In genomic region chrX:164245714-164246113, GRCm38 (mm10) we compare ENCODE assay signal across 9 mouse cellular contexts. TPM values are rescaled to one million over a fixed set of nuclear protein-coding genes. Genes with fewer than 3 reads are reported as not detected.
DNase-seq lines count a peak whose midpoint lies in the region; ATAC-seq and TF ChIP-seq lines count a peak whose summit lies in the region.
"Had no signal": no experiment of that assay in that cellular context is flagged by ENCODE, and none has a peak within 500 bp of the region (broad histone marks: within the 10 kb centered on the region; RNA-seq: fewer than 3 reads in every experiment).

No protein-coding gene starts in this region.

- no peak overlapping the region for H3K9ac ChIP-seq in liver, adult 2 months (ENCODE audit: low read depth, low read length)
- H3K9ac ChIP-seq in liver, embryonic 12.5 days: no peak overlapping the region
- H3K9ac ChIP-seq in embryonic facial prominence, embryonic 12.5 days: no peak overlapping the region
- no peak overlapping the region for H3K9ac ChIP-seq in intestine, embryonic 15.5 days

- no peaks in the 10 kb centered on the region for H3K9me3 ChIP-seq in liver, embryonic 12.5 days (replicated peaks)
- H3K9me3 ChIP-seq in embryonic facial prominence, embryonic 12.5 days: no peaks in the 10 kb centered on the region
- no peaks in the 10 kb centered on the region for H3K9me3 ChIP-seq in intestine, embryonic 15.5 days
- H3K9me3 ChIP-seq: G1E had no signal

- H3K4me3 ChIP-seq in liver, adult 2 months (ENCODE audit: insufficient read depth, low read depth, low read length): no peak overlapping the region
- no peak overlapping the region for H3K4me3 ChIP-seq in liver, embryonic 12.5 days
- H3K4me3 ChIP-seq in embryonic facial prominence, embryonic 12.5 days: no peak overlapping the region
- H3K4me3 ChIP-seq in intestine, embryonic 15.5 days (replicated peaks): no peak overlapping the region

- H3K4me2 ChIP-seq in liver, embryonic 12.5 days: no peak overlapping the region
- H3K4me2 ChIP-seq in embryonic facial prominence, embryonic 12.5 days (replicated peaks): 0 out of 2 replicates have a peak overlapping the region, but pooled peaks have one; percentile 13
- no peak overlapping the region for H3K4me2 ChIP-seq in intestine, embryonic 15.5 days (replicated peaks)

- no peak overlapping the region for H3K27ac ChIP-seq in liver, adult 2 months (replicated peaks; ENCODE audit: insufficient read depth, low read depth, low read length)
- H3K27ac ChIP-seq in liver, embryonic 12.5 days: no peak overlapping the region
- H3K27ac ChIP-seq in embryonic facial prominence, embryonic 12.5 days: no peak overlapping the region
- H3K27ac ChIP-seq in intestine, embryonic 15.5 days: no peak overlapping the region

- WGBS in liver, adult 2 months: 10% methylated on average over 5 of the region's 5 CpGs
- 8% methylated on average over 5 of the region's 5 CpGs for WGBS in liver, embryonic 12.5 days (ENCODE audit: insufficient replicate concordance)
- 20% methylated on average over 5 of the region's 5 CpGs for WGBS in embryonic facial prominence, embryonic 12.5 days
- WGBS in intestine, embryonic 15.5 days: 32% methylated on average over 5 of the region's 5 CpGs

- DNase-seq in liver, adult 2 months (ENCODE audit: extremely low read depth, low read depth, low spot score): peak; percentile 58
- DNase-seq in natural killer cell, adult 2 months (ENCODE audit: low spot score in 2 of 2): peak; percentile 1 to 2
- no peak for DNase-seq in thymus, postnatal 0 days (ENCODE audit: low spot score)
- DNase-seq in gastrocnemius, adult 8-10 months (ENCODE audit: low spot score in 2 of 2): no peak
- no peak for DNase-seq in urinary bladder, postnatal 4 days (ENCODE audit: low spot score in 2 of 2)

- H3K27me3 ChIP-seq in liver, adult 2 months (ENCODE audit: control insufficient read depth, insufficient read depth, low read length): no peaks in the 10 kb centered on the region
- no peaks in the 10 kb centered on the region; the same call in 1 of the 2 replicates for H3K27me3 ChIP-seq in liver, embryonic 12.5 days (replicated peaks)
- peaks cover 13% of the 10 kb centered on the region for H3K27me3 ChIP-seq in embryonic facial prominence, embryonic 12.5 days
- no peaks in the 10 kb centered on the region for H3K27me3 ChIP-seq in intestine, embryonic 15.5 days (replicated peaks)

- no peaks in the 10 kb centered on the region for H3K79me2 ChIP-seq in liver, adult 2 months (ENCODE audit: control insufficient read depth, insufficient read depth, low read length)

- H3K4me1 ChIP-seq in liver, adult 2 months (ENCODE audit: control insufficient read depth, insufficient read depth, low read length): no peaks in the 10 kb centered on the region
- H3K4me1 ChIP-seq in liver, embryonic 12.5 days: no peaks in the 10 kb centered on the region
- H3K4me1 ChIP-seq in embryonic facial prominence, embryonic 12.5 days: no peaks in the 10 kb centered on the region
- H3K4me1 ChIP-seq in intestine, embryonic 15.5 days (replicated peaks): no peaks in the 10 kb centered on the region

- H3K36me3 ChIP-seq in liver, adult 2 months (ENCODE audit: control insufficient read depth, insufficient read depth, low read length): no peaks in the 10 kb centered on the region
- H3K36me3 ChIP-seq in liver, embryonic 12.5 days: no peaks in the 10 kb centered on the region
- no peaks in the 10 kb centered on the region for H3K36me3 ChIP-seq in embryonic facial prominence, embryonic 12.5 days
- no peaks in the 10 kb centered on the region for H3K36me3 ChIP-seq in intestine, embryonic 15.5 days
- H3K36me3 ChIP-seq: G1E had no signal

- TF ChIP-seq CTCF in liver, adult 2 months (IDR thresholded peaks at IDR 0.05; ENCODE audit: low read depth, low read length): no peak

- no peak for TF ChIP-seq POLR2A in liver, adult 2 months (IDR thresholded peaks at IDR 0.05; ENCODE audit: extremely low read depth, insufficient read depth, low read length)

- ATAC-seq in liver, embryonic 12.5 days: no peak
- ATAC-seq in embryonic facial prominence, embryonic 12.5 days (ENCODE audit: insufficient number of reproducible peaks, insufficient read depth, low FRiP score, low TSS enrichment): no peak
- peak; percentile 67; the same call in 1 of the 2 replicates for ATAC-seq in intestine, embryonic 15.5 days

RNA-seq across cellular contexts. Expression of gene Bmx, which starts 12.3 kb away (rescaled TPM):
- total RNA-seq in liver, adult 2 months (2014; rRNA removed): 0.27 and 0.28 TPM in 2 replicates
- 0.09 TPM in 1 of 2 replicates, not detected in the other for polyA plus RNA-seq in liver, adult 2 months (2012; rRNA removed)
- polyA plus RNA-seq in liver, embryonic 12.5 days (2016; fragmentation: Nextera tagmentation; extraction: Ambion mirVana): 0.16 and 0.20 TPM in 2 replicates
- polyA plus RNA-seq in embryonic facial prominence, embryonic 12.5 days (2016; fragmentation: Nextera tagmentation; extraction: Ambion mirVana): 0.32 and 0.47 TPM in 2 replicates
- 0.65 and 0.80 TPM in 2 replicates for polyA plus RNA-seq in intestine, embryonic 15.5 days (2015; fragmentation: Nextera tagmentation; extraction: Ambion mirVana)
- 0.39 and 0.72 TPM in 2 replicates for polyA plus RNA-seq in thymus, postnatal 0 days (2015; fragmentation: Nextera tagmentation; extraction: Ambion mirVana)
- total RNA-seq in gastrocnemius, adult 8-10 months (2022): under 1 TPM; 0.12 to 0.52 (median 0.31) TPM
- polyA plus RNA-seq: G1E had no signal

RNA-seq across cellular contexts. Expression of gene Pir, which starts 23.5 kb away (rescaled TPM):
- 17.6 and 24.6 TPM in 2 replicates for total RNA-seq in liver, adult 2 months (2014; rRNA removed)
- 16.0 and 16.3 TPM in 2 replicates for polyA plus RNA-seq in liver, adult 2 months (2012; rRNA removed)
- polyA plus RNA-seq in liver, embryonic 12.5 days (2016; fragmentation: Nextera tagmentation; extraction: Ambion mirVana): 18.8 and 19.8 TPM in 2 replicates
- 5.5 and 6.6 TPM in 2 replicates for polyA plus RNA-seq in embryonic facial prominence, embryonic 12.5 days (2016; fragmentation: Nextera tagmentation; extraction: Ambion mirVana)
- polyA plus RNA-seq in intestine, embryonic 15.5 days (2015; fragmentation: Nextera tagmentation; extraction: Ambion mirVana): 4.8 and 5.4 TPM in 2 replicates
- 5.6 and 6.8 TPM in 2 replicates for polyA plus RNA-seq in thymus, postnatal 0 days (2015; fragmentation: Nextera tagmentation; extraction: Ambion mirVana)
- total RNA-seq in gastrocnemius, adult 8-10 months (2022): 1 to 10 TPM; 4.9 to 5.9 (median 5.2) TPM
- polyA plus RNA-seq: G1E had no signal

Comparison
In these comparisons a context has a peak if more than half of its experiments do, and no peak if none do; other contexts are left out.
1. DNase-seq: peak in liver, adult 2 months (single experiment) and natural killer cell, adult 2 months (2 of 2); none in thymus, postnatal 0 days (single experiment), gastrocnemius, adult 8-10 months (0 of 2) and urinary bladder, postnatal 4 days (0 of 2).